Mouse (Mus musculus) lung, postnatal 25 days (tissue): Measurements from ENCODE around the gene Gtf2h1.
A peak's percentile ranks its signal among the peaks of the same experiment; 100 is the strongest.
"Not testable (repeated sequence)": the region's sequence is repeated elsewhere in the genome, so short reads cannot be mapped to it uniquely, and the experiment has no call there.

Source experiments
- DNase-seq: peaks from one replicate; pipeline ENCODE4 v3.0.0; 2022; ENCODE audit warnings: low spot score

Gene Gtf2h1

DNA sequence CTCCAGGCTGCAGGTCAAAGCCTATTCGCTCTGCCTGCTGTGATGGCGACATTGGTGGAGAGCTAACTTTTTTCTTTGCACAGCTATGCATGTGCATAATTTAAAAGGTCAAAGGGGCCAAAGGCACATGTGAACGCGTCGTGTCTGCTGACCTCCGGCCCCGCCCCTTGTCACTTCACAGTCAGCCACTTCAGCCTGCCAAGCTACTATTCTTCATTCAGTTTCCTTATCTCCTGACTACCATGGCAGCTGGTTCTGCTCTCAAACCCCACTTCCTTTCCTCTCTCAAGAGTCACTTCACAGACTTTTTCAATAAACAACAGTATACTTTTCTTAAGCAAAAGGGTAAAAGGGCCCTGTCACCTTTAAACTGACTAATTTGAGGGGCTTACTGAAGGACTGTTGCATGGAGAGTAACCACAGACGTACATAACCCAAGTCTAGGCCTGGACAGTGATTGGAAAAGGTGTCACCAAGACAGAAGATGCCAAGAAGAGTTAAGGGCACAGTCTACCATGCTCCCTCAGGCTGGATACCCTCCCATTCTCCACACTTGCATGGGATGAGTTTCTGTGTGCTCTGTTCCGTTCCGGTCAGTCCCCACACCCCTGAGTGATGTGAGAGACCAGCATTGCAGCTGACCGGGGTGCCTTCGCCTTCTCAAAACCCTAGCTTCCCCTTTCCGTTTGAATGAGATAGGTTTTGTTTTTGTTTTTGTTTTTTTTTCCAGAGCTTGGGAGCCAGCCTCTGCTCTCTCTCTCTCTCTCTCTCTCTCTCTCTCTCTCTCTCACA, 35.1 kb downstream of the Gtf2h1 start:
- DNase-seq, result peak; percentile 70

- DNase-seq, result no peak
Measured at GRCm38 (mm10) chr7:46831693-46832092, 35.8 kb downstream of the Gtf2h1 start.

DNA sequence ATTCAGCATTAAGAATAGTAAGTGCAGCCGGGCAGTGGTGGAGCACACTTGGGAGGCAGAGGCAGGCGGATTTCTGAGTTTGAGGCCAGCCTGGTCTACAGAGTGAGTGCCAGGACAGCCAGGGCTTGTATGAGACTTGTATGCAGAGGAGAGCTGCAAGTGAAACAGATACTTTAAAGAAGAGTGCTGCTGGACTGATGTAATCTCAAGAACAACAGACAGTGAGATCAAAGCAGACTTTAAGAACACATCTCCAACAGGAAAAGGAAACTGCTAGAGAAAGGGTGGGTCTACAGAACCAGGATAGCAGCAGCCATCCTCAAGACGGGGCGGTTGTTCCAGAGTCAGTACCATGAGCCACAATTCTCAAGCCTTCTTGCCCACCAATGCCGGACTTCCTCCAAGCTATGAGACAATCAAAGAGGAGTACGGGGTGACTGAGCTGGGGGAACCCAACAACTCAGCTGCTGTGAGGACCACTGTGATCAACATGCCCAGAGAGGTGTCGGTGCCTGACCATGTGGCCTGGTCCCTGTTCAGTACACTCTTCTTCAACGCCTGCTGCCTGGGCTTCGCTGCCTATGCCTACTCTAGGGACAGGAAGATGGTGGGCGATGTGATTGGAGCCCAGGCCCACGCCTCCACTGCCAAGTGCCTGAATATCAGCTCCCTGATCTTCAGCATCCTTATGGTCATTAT, 36.4 kb downstream of the Gtf2h1 start:
- not testable (repeated sequence) for DNase-seq

DNA sequence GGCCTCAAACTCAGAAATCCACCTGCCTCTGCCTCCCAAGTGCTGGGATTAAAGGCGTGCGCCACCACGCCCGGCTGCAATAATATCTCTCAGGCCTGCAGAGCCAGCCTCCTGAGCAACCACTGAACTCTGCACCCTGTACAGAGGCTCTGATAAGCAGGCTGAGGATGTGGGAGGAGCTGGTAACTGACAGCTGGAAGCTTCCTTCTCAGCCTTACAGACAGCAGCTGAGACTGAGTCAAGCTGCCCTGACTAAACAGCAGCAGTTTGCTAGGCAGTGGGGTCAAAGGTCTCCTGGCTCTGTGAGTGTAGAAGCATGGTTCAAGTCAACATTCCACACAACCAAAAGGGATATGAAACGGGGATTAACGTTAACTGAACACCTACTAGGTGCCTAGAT, 37.4 kb downstream of the Gtf2h1 start:
- peak; percentile 77 for DNase-seq

GRCm38 (mm10) chr7:46833670-46834255, 37.9 kb downstream of the Gtf2h1 start:
- DNase-seq, result no peak

DNA sequence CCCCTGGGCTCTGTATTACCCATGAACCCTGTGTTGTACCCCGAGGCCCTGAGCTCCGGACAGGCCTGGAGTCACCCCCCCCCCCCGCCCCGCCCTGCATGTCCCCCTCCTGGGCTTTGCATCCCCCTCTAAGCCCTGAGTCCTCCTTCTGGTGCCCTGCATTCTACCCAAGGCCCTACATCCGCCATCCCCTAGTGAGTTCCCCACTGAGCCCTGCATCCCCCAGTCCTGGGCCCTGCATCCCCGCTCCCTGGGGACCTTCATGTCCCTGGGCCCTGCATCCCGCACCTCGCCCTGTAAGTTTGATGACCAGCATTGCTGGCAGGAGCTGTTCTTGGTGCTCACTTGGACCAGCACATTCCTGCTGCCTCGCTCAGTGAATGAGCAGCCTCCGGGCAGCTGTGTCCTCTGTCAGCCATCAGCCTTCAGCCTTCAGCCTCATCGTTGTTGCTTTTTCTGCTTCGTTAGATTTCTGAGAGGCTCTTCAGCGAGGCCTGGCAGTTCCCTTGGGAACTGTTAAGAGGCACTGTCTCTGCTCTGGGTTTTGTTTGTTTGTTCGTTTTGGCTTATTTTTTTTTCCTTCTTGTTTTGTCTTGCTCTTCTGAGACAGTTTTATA, 39.2 kb downstream of the Gtf2h1 start:
- DNase-seq, result no peak

DNA sequence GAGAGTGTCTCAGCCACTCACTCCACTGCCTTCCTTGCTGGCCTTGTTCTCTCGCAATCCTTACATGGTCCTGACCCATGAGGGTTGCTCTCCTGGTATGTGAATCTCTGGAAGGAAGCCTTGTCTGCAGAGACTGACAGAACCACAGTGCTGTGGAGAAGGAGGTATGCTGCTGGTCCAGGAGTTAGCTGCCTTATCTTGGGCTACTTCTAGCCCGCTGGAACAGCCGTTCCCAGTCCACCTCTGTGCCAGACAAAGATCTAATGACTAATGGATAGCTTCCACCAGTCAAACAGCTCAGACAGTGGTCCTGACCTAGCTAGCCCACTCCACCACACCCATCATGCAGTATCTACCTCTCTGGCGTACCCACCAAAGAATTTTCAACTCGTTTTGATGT, 40.5 kb downstream of the Gtf2h1 start:
- DNase-seq, result no peak

- DNase-seq, result no peak
Measured at GRCm38 (mm10) chr7:46837073-46837472, 41.2 kb downstream of the Gtf2h1 start.

DNA sequence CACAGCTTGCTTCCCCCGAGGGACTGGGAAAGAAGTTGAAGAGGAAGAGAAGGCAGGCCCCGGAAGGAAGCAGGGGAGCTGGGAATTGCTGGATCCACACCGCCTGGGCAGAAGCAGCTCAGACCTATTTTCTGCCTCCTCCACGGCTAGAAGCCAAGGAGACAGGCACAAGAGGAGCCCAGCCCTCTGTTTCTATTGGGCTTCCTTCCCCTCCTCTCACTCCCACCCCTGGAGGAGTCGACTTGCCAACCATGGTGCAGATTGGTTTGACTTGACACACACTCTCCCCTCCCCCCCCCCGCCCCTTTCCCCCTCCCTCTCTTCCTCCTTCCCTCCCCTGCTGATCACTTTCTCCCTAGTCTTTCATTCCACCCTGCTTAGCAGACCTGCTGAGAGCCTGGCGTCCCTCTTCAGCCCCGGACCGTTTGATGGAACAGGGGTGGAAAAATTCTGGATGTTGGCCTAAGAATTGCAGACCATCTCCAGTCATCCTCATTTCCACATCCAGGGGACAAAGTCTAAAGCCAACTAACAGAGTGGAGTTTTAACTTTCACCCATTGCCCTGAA, 42.3 kb downstream of the Gtf2h1 start:
- peak; percentile 59 for DNase-seq

DNA sequence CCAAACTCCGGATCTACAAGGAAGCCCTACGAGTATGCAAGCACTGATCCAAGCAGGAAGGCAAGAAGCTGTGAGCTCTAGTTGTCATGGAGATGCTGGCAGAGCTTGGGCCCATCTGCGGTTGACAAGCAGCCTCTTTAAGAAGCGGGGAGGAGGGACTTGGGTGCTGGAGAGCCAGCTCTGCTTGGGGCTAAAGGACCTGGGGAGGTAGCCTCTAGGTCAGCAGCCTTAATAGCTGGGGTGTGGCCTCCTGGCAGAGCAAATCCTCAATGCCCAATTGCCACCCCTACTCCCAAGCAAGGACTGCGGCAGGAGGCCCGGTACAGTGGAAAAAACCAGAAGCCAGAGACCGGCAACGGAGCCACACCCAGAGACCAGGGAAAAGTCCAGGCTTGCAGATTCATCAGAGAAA, 43.0 kb downstream of the Gtf2h1 start:
- peak; percentile 94 for DNase-seq

GRCm38 (mm10) chr7:46839446-46839845, 43.5 kb downstream of the Gtf2h1 start:
- DNase-seq, result peak; percentile 73

GRCm38 (mm10) chr7:46839861-46840260, 44.0 kb downstream of the Gtf2h1 start:
- DNase-seq, result no peak

GRCm38 (mm10) chr7:46840326-46840725, 44.4 kb downstream of the Gtf2h1 start:
- peak; percentile 87 for DNase-seq

DNA sequence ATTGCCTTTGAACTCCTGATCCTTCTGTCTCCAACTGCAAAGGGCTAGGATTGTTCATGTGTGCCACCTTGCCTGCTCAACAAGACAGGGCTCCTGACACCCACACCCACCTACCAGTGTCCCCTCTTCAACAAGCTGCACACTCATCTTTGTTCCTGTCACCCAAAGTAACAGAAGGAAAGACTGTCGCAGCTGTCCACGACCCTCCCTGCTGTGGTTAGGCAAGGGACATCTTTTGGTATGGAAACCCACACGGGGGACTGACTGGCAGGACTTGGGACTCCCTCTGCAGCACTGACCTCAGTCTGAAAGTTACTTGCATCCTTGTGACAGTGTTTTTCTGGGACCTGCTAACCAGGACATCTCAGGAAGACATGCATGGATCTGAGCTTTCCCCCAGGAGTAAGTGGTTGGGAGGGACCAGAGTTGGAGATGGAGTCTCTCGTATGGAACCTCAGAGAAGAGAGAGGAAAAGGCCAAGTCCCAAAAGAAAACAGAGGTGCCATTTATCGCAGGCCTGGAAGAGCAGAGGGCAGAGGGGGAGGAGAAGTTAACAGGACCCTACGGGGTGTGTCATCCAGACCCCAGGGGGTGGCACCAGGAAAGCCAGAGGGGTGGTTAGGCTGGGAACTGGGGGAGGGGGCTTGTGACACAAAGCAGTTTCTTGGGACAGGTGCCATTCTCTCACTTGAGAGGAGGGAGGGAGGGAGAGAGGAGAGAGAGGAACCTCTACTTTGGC, 45.1 kb downstream of the Gtf2h1 start, which contains the start of gene Ldha:
Gene Ldha (plus strand): TSS at position 689 of the 739 bp plus-strand sequence.
- no peak for DNase-seq

DNA sequence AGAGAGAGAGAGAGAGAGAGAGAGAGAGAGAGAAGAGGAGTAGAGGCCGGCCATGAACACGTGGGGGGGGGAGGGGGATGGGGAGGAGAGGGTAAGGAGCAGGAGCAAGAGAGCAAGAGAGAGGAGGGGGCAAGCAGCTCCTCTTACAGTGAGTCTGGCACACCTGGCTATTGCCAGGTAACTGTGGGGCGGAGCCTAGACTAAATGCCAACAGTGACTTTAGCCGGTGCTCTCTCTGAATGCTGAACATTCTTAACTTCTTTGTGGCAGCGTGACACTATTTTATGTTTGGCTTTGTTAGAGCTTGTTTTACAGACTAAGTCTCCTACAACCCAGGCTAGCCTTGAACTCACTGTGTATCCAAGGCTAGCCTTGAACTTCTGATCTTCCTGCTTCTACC, 46.4 kb downstream of the Gtf2h1 start:
- DNase-seq, result peak; percentile 51

DNA sequence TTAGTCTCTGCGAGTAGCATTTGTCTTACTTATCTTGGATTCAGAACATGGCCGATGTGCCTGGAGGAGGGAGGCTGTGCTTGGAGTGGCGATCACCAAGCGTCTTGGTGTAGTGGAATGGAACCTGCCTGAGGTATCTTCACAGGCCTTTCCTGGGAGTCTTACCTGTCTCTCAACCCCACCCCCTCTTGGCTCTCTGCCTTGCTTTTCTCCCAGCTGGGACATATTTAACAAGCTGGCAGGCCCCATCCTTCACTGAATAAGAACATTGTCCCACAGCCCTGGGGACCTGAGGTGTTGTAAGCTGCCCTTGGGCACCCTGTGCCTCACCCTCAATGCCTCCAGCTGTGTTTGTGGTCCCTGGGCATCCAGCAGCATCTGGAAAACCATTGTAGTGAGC, 47.7 kb downstream of the Gtf2h1 start:
- DNase-seq, result no peak

- peak; percentile 95 for DNase-seq
Measured at GRCm38 (mm10) chr7:46845211-46845977, 49.5 kb downstream of the Gtf2h1 start.

DNA sequence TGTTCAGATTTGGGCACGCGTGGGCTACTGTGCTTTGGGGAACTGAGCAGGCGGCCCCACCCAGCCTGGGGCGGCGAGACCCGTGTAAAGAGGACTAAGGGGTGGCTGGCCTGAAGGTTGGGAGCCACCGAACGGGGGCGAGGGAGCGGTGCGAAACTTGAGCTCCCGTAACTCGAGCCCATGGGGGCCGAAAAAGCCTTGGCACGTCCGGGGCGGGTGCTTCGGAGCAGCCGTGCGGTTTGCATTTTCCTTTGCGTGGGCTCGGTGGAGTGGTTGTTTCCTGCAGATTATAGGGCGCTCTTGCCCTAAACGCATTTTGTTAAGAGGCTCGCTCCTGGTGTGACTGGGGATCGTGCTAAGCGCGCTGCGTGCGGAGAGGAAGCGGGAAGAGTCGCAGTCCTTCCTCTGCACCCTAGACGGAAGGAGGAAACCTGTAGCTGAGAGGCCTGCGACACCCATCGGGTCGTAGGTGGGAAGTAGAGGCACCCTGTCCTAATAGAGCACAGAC, 50.1 kb downstream of the Gtf2h1 start:
- DNase-seq, result peak; percentile 35

GRCm38 (mm10) chr7:46846486-46847244, 50.8 kb downstream of the Gtf2h1 start:
- DNase-seq, result peak; percentile 48

GRCm38 (mm10) chr7:46849287-46849686, 53.4 kb downstream of the Gtf2h1 start:
- DNase-seq, result no peak
